Mouse (Mus musculus): ENCODE results near the gene Tmod4. TPM values are rescaled to one million over a fixed set of nuclear protein-coding genes. Genes with fewer than 3 reads are reported as not detected.
A peak's percentile ranks its signal among the peaks of the same experiment; 100 is the strongest.

Tmod4 gene
- polyA plus RNA-seq, 1 experiment from 2014 or later: 1.6 TPM

DNA sequence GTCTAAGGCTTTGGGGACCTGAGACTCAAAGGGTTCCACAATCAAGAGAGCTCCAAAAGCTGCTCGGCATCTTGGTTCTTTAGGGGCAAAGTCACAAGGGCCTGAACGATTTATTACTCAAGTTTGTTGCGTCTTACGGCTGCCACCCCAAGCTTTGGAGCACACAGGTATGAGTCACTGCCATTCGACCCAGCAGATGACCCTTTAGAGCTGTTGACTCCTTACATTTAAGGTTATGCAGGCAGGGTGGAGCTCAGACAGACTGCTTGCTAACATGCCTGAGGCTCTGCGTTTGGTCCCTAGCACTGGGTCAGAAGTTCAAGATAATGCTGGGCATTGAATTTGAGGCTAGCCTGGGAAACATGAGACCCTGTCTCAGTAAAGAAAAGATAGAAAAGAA lies 53.3 kb downstream of the Tmod4 start:
- Histone ChIP-seq H3K4me3 (replicated peaks) (no peak overlapping the region), H3K36me3 (peaks cover 3% of the 10 kb centered on the region; the same call in 1 of the 2 replicates), H3K27me3 (replicated peaks) (peaks cover 7% of the 10 kb centered on the region), H3K9ac (no peak overlapping the region), H3K27ac (peak overlapping the region; percentile 10; the same call in 1 of the 2 replicates), H3K9me3 (no peaks in the 10 kb centered on the region), H3K4me1 (peaks cover 12% of the 10 kb centered on the region), H3K4me2 (no peak overlapping the region)
- no peak for ATAC-seq (ENCODE audit: insufficient read depth, low FRiP score, low read depth)
- WGBS: 57% methylated on average over 6 of the region's 6 CpGs

Small RNAs within 50 kb of the gene (microRNA-seq; reads per million reads assigned to microRNA genes)
- gene Mir8099-1: not detected

Other genes starting within 250 kb of the Tmod4 start
- 315 and 328 TPM in 2 replicates for gene Psmb4, start 237.5 kb upstream of the Tmod4 start, polyA plus RNA-seq (2015; fragmentation: Nextera tagmentation; extraction: Ambion mirVana)
- gene Selenbp1, start 191.4 kb upstream of the Tmod4 start, polyA plus RNA-seq (2015; fragmentation: Nextera tagmentation; extraction: Ambion mirVana): 109 and 122 TPM in 2 replicates
- 8.5 and 9.6 TPM in 2 replicates for gene Rfx5, start 170.4 kb upstream of the Tmod4 start, polyA plus RNA-seq (2015; fragmentation: Nextera tagmentation; extraction: Ambion mirVana)
- 19.3 and 22.0 TPM in 2 replicates for gene Pi4kb, start 149.7 kb upstream of the Tmod4 start, polyA plus RNA-seq (2015; fragmentation: Nextera tagmentation; extraction: Ambion mirVana)
- 19.3 and 22.0 TPM in 2 replicates for gene Zfp687, start 109.0 kb upstream of the Tmod4 start, polyA plus RNA-seq (2015; fragmentation: Nextera tagmentation; extraction: Ambion mirVana)
- gene Psmd4, start 81.9 kb upstream of the Tmod4 start, polyA plus RNA-seq (2015; fragmentation: Nextera tagmentation; extraction: Ambion mirVana): 220 and 221 TPM in 2 replicates
- 17.0 and 17.5 TPM in 2 replicates for gene Pip5k1a, start 17.5 kb upstream of the Tmod4 start, polyA plus RNA-seq (2015; fragmentation: Nextera tagmentation; extraction: Ambion mirVana)
- gene Vps72, start 13.5 kb upstream of the Tmod4 start, polyA plus RNA-seq (2015; fragmentation: Nextera tagmentation; extraction: Ambion mirVana): 119 and 124 TPM in 2 replicates
- 59.1 and 62.7 TPM in 2 replicates for gene Scnm1, start 9.5 kb downstream of the Tmod4 start, polyA plus RNA-seq (2015; fragmentation: Nextera tagmentation; extraction: Ambion mirVana)
- 11.6 and 11.7 TPM in 2 replicates for gene Lysmd1, start 9.6 kb downstream of the Tmod4 start, polyA plus RNA-seq (2015; fragmentation: Nextera tagmentation; extraction: Ambion mirVana)
- 5.1 and 6.7 TPM in 2 replicates for gene Tnfaip8l2, start 17.9 kb downstream of the Tmod4 start, polyA plus RNA-seq (2015; fragmentation: Nextera tagmentation; extraction: Ambion mirVana)
- gene Sema6c, start 36.0 kb downstream of the Tmod4 start, polyA plus RNA-seq (2015; fragmentation: Nextera tagmentation; extraction: Ambion mirVana): 5.9 and 6.9 TPM in 2 replicates
- 10.7 and 11.4 TPM in 2 replicates for gene Gabpb2, start 93.4 kb downstream of the Tmod4 start, polyA plus RNA-seq (2015; fragmentation: Nextera tagmentation; extraction: Ambion mirVana)
- 83.5 and 96.5 TPM in 2 replicates for gene Cdc42se1, start 104.3 kb downstream of the Tmod4 start, polyA plus RNA-seq (2015; fragmentation: Nextera tagmentation; extraction: Ambion mirVana)
- 18.5 and 18.6 TPM in 2 replicates for gene Mllt11, start 107.7 kb downstream of the Tmod4 start, polyA plus RNA-seq (2015; fragmentation: Nextera tagmentation; extraction: Ambion mirVana)
- gene Gm128, start 117.1 kb downstream of the Tmod4 start, polyA plus RNA-seq (2015; fragmentation: Nextera tagmentation; extraction: Ambion mirVana): 0.35 TPM in 2 replicates
- gene Bnipl, start 126.7 kb downstream of the Tmod4 start, polyA plus RNA-seq (2015; fragmentation: Nextera tagmentation; extraction: Ambion mirVana): 3.5 and 5.8 TPM in 2 replicates
- 45.8 and 51.2 TPM in 2 replicates for gene Mindy1, start 156.9 kb downstream of the Tmod4 start, polyA plus RNA-seq (2015; fragmentation: Nextera tagmentation; extraction: Ambion mirVana)
- gene Prune1, start 157.6 kb downstream of the Tmod4 start, polyA plus RNA-seq (2015; fragmentation: Nextera tagmentation; extraction: Ambion mirVana): 16.6 and 17.3 TPM in 2 replicates
- 2.3 and 3.4 TPM in 2 replicates for gene Anxa9, start 182.7 kb downstream of the Tmod4 start, polyA plus RNA-seq (2015; fragmentation: Nextera tagmentation; extraction: Ambion mirVana)
- 138 and 146 TPM in 2 replicates for gene Cers2, start 190.3 kb downstream of the Tmod4 start, polyA plus RNA-seq (2015; fragmentation: Nextera tagmentation; extraction: Ambion mirVana)
- 29.9 and 34.1 TPM in 2 replicates for gene Setdb1, start 232.7 kb downstream of the Tmod4 start, polyA plus RNA-seq (2015; fragmentation: Nextera tagmentation; extraction: Ambion mirVana)